Comparison of ENCODE assay signal across 7 mouse cellular contexts in the genomic region with DNA sequence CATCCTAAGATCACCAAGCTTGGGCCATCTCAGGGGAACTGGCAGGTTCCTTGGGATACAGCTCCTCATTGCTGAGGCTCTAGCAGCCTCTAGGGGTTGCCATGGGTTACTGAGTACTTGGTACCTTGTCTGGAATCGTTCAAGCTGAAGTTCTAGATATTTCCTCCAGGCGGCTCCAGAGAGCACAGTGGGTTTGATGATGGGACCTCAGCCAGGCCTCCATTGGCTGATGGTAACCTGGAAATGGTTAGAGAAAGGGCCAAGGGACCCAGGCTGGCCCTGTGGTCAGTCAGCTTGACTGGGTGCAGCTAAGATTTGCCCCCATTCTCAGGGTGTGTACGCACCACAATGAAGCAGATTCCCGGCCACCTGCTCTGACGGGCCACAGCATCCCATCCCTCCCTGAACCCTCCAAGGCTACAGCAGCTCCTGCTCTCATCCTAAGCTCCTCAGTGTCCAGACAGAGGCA.
DNase-seq lines count a peak whose midpoint lies in the region; ATAC-seq lines count a peak whose summit lies in the region.

No protein-coding gene starts in this region.

- intact Hi-C loops in gastrocnemius, postnatal 14 days (cut with DNase I; ENCODE audit: low total_unique reads) = no loop called here

- peak; percentile 68 for ATAC-seq in inflammation-experienced regulatory T-cells, adult 6 months
- peak; percentile 97 for ATAC-seq in megakaryocyte progenitor cell, adult 5-6 weeks (replicated peaks; ENCODE audit: poor library complexity)

- peak; percentile 46 to 53 for DNase-seq in adrenal gland, adult 18-20 months (ENCODE audit: low spot score in 2 of 2)
- DNase-seq in embryo, embryonic 10 days (ENCODE audit: low spot score) = peak; percentile 83
- DNase-seq in gastrocnemius, postnatal 14 days = peak; percentile 56
- DNase-seq in left cerebral cortex, adult 8-10 months (ENCODE audit: low spot score in 2 of 2) = peak; percentile 61 to 70
- DNase-seq in right cerebral cortex, postnatal 25 days = peak; percentile 71

Comparison
In these comparisons a context has a peak if more than half of its experiments do, and no peak if none do; other contexts are left out.
1. Peak in every context shown above with its lines: DNase-seq and ATAC-seq.